Mouse (Mus musculus) megakaryocyte-erythroid progenitor cell, adult 5 weeks (primary cell): ENCODE results near the gene Gm11115. TPM values are rescaled to one million over a fixed set of nuclear protein-coding genes. Genes with fewer than 3 reads are reported as not detected.

ENCODE experiments used
- polyA plus RNA-seq: library from polyadenylated mRNA; stranded (reverse); fragments of >175 nt; gene quantifications from 2 replicates; pipeline ENCODE4 v1.2.3, GENCODE M21; 2012

The Gm11115 gene
- not detected in 2 replicates for polyA plus RNA-seq

DNA sequence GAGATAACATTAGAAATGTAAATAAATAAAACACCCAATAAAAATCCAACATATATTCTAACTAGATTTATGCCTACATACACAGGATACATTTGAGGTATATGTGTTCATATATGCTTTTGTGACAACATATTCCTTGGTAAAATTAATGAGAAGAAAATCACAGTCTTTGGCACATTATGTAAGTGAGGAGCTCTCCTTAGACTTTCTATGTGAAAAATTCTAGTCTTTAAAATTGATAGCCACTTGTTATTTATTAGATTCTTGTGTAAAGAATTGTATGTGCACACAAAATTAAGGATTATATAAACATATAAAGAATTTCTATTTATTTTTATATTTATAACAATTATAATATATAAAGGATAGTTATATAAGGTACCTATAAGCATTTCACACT lies at the start of gene Gm11115:
Gm11115 (minus strand) TSS at position 101 of the 400 bp plus-strand sequence.

DNA sequence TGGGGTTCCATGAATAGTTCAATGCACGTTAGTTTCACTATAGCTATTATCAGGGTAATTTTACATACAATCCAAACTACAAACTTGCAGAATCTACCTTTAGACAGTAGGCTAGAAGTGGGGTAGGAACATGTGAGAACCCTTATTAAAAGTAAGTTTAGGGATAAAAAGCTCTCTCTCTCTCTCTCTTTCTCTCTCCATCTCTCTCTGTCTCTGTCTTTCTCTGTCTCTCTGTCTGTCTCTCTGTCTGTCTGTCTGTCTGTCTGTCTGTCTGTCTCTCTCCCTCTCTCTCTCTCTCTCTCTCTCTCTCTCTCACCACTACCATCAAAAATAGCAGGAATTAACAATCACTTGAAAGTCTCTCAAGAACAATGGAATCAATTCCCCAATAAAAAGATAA lies 42.5 kb downstream of the Gm11115 start, which contains the start of gene Gm11116:
Gm11116 (minus strand) TSS at position 101 of the 400 bp plus-strand sequence.

Other genes with a start within 250 kb of the Gm11115 start
- gene Csn3, start 228.5 kb downstream of the Gm11115 start, polyA plus RNA-seq, result not detected in 2 replicates
- not detected in 2 replicates for gene 2310003L06Rik, start 184.6 kb downstream of the Gm11115 start, polyA plus RNA-seq
- not detected in 2 replicates for gene Gm28434, start 184.6 kb downstream of the Gm11115 start, polyA plus RNA-seq
- not detected in 2 replicates for gene Cabs1, start 174.7 kb downstream of the Gm11115 start, polyA plus RNA-seq
- gene Smr3a, start 151.6 kb downstream of the Gm11115 start, polyA plus RNA-seq, result not detected in 2 replicates
- gene Smr2, start 67.5 kb downstream of the Gm11115 start, polyA plus RNA-seq, result not detected in 2 replicates
- not detected in 2 replicates for gene Gm11116, start 42.6 kb downstream of the Gm11115 start, polyA plus RNA-seq
- gene Gm7714, start 114.8 kb upstream of the Gm11115 start, polyA plus RNA-seq, result not detected in 2 replicates
- not detected in 2 replicates for gene Prol1, start 163.2 kb upstream of the Gm11115 start, polyA plus RNA-seq
- gene Amtn, start 222.0 kb upstream of the Gm11115 start, polyA plus RNA-seq, result not detected in 2 replicates